Mouse (Mus musculus) bone marrow, adult 2 months (tissue): ENCODE data around the gene Spdef.

Source experiments
- CTCF ChIP-seq: fragments of 200-500 bp; IDR thresholded peaks from 2 replicates; pipeline ENCODE4 v1.5.1; 2011; ENCODE audit warnings: low read length, control low read depth; ENCODE audit not compliant: control insufficient read depth, insufficient read depth
- POLR2A ChIP-seq: fragments of 200-500 bp; IDR thresholded peaks from 2 replicates; pipeline ENCODE4 v1.6.1; 2011; ENCODE audit warnings: low read depth, mild to moderate bottlenecking, control low read depth, low read length, borderline replicate concordance; ENCODE audit not compliant: control insufficient read depth

DNA sequence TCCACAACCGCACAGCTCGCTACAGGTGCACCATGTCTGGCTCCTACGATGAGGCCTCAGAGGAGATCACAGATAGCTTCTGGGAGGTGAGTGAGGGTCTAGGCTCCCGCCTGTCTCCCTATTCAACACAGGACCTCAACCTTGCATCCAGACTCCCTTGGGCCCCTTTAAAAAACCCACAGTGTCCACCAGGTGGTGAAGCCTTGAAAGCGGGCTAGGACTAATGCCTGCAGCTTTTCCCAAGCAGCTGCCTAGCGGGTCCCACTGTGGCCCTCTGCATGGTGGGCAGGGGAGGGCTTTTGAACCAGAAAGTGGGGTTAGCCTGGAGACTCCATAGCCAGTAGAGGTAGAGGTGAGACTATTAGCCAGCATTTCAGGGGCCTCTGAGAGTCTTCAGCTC lies 26.9 kb downstream of the Spdef start:
- TF ChIP-seq CTCF (no peak), POLR2A (no peak)
